Mouse (Mus musculus): ENCODE data around the gene Mtcl1.

Mtcl1 gene

DNA sequence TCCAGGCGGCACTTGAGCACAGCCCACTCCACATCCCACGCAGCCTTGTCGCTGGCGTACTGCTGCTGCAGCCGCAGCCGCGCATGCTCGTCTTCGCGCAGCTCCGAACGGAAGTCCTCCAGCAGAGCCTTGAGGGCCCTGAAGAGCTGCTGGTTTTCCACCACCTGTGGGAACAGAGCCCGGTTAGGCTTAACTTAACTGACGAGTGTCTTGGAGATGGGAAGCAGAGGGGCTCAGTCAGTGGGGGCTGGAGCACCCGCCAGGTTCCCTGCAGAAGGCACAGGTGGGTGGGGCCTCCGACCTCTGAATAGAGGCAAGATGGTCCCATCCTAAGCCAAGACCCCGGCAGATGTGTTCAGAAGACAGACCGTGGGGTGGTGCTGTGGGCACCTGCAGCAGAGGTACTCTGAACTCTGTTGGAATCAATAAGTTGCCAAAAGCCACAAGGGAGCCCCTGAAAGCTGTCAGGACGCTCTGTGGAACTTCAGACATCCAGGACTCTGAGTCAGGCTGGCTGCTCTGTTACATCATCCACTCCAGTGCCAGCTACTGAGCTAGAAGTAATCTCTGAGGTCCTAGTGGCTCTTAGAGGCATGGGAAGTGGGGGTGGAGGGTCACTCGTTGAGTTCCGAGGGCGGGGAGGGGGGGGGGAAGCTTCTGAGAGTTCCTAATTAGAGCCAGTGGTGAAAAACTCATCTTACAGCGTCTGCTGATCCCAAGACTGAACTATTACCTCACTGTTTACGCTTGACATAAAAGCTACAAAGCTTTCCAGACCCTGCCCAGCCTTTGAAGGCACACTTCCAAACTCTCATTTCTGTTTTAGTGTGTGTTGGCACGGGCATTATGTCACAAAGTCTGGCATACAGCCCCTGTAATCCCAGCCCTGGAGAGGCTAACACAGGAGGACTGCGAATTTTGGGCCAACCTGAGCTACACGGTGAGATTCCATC, 91.2 kb downstream of the Mtcl1 start:
- no peak for DNase-seq

DNA sequence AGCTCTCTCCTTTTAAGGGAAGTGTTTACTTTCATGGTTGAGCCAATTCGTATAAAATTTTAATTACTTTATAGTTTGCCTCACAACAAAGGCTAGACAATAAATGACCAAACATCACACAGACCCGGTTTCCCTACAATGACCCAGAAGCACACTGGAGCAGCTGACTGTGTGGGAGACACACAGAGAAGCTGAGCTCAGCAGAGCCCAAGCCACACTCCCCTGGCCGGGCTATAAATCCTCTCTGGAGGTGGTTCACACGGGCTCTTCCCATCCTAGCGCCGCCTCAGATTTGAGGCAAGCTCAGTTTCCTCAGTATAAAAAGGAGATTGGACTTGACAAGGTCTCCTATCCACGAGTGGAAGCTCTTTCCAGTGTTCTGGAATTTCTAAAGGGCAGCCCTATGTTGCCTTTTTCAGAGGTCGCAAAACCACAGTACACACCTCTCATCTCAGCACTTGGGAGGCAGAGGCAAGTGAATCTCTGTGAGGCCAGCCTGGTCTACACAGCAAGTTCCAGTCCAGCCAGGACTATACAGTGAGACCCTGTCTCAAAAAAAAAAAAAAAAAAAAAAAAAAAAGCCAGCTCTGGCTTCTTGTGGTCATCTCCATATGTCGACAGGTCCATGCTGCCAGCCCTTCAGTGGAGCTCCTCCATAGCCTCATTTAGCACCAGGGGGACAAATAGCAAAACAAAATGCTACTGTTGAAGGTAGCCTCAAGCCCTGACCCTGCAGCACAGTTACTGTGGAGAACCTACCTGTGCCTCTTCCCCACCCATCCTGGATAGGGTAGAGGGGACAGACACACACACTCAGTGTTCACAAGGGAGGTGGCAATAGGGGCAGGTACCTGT, 92.2 kb downstream of the Mtcl1 start:
- no peak for DNase-seq

DNA sequence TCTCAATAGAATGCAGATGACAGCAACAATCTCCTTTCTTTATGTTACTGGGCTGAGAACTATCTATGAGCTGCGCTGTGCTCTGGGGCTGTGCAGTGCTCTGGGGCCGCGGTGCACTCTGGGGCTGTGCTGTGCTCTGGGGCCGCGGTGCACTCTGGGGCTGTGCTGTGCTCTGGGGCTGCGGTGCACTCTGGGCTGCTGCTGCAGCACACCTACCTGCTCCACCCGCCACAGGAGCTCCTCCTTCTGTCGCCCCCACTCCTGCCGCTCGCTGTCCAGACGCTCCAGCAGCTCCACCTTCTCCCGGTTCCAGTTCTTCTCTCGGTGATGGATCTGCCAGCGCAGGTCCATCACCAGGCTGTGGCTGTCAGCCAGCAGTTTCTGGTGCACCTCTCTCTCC, 95.6 kb downstream of the Mtcl1 start:
- no peak for DNase-seq

DNA sequence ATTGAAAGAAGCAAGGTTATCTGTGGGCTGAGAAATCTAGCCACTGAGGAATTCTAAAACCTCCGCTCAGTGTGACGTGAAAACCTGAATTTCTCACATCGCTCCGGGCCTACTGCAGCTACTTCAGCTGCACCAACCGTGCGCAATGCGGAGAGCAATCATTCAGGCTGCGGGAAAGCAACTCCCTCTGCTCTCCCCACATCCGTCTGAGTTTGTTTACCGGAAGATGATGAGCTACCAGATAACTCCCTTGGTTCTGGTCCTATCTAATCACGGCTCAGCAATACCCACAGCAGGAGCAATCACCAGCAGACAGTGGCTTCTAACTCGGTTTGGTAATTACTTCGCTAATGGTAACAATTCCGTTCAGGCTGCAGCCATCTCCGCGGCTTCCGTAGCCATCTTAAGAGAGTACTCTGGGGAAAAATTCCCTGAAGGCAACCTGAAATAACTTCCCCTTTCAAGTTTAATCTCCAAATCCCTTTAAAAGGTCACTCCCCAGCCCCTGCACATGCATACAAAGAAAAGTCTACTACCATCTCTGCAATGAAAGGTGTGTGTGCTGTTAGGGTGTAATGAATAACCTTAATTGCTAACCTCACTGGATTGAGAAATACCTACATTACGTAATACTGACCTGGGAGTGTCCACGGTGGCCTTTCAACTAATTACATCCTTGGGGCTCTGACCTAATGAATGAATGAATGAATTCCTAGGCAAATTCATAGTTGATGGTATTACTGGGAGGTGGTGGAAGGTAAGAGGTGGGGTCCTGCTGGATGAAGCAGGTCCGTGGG, 96.5 kb downstream of the Mtcl1 start:
- no peak for DNase-seq

DNA sequence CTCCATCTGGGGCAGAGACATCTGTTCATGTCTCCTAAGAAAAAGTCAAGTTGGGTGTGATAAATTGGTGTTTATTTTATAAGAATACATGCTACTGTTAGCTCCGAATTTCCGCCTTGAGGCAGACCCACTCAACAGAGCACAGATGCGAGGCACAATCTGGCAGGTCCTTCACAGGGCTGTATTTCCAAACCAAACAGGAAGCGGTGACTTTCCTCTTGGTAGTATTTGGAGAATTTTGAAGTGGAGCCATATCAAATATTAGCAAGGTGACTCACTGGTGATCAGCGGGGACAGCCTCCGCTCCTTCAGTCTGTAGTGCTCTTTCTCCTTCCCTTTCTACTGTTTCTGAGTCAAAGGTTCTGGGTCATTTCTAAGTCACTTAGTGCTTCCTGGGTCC, 97.3 kb downstream of the Mtcl1 start:
- DNase-seq, result no peak

DNA sequence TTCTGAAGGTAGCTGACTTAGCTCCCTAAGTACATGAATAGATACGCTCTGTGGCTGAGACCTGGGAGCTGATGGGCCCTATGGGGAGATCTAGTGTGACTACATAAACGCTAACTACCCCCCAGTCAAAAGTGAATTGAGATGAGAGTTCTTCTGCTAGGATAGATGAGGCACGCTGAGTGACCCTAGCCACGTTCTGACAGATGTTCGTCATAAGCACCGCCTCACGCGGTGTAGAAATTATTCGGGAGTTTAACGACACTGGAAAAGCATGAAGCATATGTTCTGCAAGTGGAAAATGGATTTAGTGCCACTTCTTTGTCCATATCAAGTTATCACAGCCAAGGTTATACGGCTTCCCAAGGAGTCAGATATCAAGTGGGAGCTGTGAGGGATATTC, 98.9 kb downstream of the Mtcl1 start:
- DNase-seq, result no peak

DNA sequence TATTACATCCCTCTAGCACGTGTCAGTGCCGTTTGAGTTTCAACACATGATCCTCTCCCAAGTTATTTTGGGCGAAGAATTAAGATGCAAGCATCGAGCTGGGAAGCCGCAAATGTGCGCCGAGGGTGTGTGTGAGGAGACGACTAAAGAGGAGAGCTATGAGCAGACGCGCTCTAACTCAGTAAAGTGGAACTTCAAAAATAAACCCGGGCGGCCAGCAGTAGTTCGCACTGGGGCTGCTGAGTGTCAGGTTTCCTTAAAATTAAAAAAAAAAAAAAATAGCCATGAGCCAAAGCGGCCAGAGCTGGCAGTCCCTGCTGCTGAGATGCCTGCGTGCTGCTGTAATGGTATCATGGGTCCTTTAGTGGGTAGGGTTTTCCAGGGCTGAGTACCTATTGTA, 99.4 kb downstream of the Mtcl1 start:
- no peak for DNase-seq

DNA sequence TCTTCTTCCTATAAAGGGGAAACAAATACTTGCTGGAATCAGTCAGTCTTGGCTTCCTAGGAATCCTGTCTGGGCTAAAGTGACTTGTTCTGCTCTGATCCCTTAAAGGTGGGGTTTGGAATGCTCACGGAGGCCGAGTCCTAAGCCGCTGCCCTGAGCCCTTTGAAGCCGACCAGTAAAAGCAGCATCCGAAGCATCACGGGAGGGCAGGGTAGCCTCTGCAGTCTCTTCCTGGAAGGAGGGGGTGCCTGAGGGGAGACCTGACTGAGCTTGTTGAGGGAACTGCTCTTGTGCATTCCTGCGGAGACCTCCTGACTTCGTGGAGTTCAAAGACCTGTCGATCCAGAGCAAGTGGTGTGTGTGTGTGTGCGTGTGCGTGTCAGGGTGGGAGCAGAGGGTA, 103.2 kb downstream of the Mtcl1 start:
- DNase-seq, result no peak

DNA sequence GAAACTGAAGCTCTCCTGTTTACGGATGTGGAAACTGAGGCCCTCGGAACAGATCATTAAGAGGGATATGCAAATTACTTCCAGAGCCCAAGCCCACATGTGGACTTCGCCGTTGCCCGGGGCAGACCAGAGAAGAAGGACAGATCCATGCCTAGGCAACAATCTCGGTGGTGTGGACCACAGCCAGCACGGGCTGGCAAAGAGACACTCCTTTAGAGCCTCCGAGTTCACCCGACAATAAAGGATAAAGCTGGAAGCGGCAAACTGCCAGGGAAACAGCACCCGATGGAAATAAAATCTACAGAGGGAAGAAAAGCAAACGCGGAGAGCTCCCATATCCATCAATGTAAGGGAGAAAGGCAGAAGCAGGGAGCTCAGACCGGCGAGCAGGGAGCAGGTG, 103.9 kb downstream of the Mtcl1 start:
- no peak for DNase-seq

DNA sequence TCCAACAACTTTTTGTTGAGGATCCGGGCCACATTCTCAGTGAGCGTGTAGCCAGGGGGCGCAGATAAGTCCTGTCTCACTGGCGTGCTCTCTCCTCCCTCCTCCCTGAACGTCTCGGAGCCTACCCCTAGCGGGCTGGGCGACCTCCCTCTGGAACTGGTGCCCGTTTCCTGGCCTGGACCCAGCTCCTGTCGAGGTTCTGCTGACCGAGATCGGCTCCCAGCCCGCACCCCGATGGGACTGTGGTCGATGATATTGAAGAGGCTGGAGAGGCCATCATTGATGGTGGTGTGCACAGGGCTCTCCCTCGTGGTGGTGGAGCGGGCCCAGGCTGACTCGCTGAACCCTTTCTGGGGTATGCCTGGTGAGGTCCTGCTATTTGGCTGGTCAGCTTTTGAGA, 106.6 kb downstream of the Mtcl1 start:
- DNase-seq, result no peak

DNA sequence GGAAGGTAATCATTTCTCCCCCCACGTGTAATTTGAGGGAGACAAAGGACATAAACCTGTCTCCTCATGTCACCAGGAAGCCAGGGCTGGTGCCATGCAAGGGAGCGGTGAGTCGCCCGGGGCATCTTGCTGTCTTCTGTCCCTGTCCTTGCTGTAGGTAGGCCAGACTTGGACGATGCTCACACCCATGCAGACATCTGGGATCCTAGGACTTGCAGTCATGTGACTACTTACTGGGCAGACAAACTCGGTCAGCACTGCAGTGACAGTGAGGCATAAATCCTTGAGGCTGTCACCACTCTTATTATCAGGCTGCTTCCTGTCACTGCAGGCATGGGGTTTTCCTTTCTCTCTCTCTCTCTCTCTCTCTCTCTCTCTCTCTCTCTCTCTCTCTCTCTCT, 107.9 kb downstream of the Mtcl1 start:
- DNase-seq, result no peak

DNA sequence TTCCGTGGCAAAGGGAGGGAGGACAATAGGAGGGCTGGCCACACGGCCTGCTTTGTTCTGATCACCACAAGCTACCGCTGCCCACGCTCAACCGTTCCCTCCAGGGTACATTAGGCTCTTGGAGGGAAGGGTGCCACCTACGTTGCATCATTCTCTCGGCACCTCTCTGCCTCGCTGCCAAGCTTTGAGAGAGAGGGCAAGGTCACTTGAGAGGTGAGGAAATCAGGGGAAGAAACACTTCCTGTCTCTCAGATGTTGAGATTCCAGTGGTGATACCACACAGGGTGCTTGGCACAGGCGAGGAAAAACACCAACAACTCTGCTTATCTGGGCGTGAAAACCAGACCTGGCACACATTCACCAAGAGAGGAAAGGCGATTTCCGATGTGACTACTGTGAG, 108.8 kb downstream of the Mtcl1 start:
- no peak for DNase-seq

DNA sequence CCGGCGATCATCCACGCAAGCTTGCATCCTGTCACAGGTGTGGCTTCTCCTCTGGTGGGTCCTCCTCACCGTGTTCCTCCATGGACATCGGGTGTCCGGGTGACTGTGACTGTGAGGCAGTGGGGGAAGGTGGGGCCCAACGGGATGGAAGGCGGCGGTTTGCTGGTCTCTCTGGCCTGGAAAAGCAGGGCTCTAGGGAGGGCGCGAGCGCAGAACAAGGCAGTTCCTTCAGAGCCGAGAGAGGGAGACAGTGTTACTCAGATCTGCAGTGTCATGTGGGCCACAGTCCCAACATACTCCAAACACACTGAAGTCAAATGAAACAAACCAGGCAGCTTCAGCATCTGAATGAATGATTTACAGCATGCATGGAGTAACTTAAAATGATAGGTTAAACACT, 111.6 kb downstream of the Mtcl1 start:
- DNase-seq, result no peak

DNA sequence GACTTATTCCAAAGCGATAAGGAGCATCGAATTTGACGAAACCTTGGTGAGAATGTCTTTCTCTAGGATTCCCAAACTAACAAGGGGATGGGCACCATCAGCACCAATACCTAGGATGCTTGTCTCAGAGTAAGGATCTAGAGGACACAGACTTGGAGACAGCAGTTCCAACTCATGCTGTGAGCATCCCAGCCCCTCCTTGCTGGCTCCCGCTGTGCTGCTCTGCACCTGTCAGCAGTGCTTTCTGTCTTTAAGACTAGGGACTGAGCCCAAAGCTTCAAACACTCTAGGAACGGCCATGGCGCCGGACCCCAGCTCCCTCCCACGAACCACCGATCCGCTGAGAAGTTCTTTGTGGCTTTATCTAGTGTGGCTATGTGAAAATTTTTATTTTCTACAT, 114.0 kb downstream of the Mtcl1 start:
- no peak for DNase-seq

DNA sequence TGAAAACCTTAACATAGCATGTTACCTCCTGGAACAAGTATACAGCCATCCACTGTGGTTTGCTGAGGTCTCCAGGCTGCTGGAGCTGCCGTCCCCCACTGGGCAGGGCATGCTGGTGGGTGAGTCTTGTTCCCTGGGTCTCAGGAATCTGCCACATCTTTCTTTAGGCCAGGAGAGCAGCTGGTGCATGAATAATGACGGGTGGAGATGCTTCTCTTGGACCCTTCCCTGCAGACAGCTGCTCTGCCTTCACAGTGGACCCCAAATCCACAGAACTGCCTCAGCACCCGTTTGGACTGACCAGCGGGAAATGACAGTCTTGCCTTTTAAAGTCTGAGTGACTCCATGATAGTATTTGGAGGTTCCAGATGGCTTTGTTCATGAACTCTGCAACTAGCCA, 114.7 kb downstream of the Mtcl1 start:
- no peak for DNase-seq

DNA sequence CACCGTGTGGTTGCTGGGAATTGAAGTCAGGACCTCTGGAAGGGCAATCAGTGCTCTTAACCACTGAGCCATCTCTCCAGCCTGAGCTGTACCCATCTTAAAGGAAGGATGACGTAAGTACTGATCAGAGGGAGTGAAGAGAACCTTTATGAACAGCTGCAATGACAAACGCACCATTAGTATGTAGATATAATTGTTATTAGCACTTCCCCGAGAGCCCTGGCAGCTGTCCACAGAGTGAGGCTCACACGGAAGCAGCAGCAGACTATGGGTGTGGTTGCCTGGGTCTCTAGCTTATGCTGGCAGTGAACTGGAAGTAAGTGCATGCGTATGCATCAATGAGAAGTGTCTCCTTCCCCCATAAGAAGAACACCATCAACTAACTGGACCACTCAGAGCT, 118.3 kb downstream of the Mtcl1 start:
- no peak for DNase-seq

DNA sequence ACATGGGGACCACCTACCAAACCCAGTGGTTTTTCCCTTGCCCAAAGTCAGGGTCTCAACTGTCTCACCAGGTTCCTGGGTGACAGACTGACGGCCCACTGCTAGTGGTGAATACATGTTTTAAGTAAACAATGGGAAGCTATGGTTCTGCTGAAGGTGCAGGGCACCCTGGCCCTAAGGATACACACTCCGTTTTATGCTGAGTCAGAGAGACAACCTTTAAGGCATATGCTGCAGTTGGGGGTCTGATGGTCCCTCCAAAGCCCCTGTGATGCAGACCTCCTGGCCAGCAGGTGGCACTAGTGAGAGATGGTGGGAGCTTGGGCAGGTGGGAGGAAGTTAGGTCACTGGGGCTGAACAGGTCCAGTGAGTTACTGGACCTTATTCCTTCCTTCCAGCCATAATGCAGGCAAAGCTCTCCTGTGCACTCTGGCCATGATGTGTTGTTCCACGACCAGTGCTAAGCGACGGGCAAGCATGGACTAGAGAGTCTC, 123.0 kb downstream of the Mtcl1 start:
- DNase-seq, result no peak

DNA sequence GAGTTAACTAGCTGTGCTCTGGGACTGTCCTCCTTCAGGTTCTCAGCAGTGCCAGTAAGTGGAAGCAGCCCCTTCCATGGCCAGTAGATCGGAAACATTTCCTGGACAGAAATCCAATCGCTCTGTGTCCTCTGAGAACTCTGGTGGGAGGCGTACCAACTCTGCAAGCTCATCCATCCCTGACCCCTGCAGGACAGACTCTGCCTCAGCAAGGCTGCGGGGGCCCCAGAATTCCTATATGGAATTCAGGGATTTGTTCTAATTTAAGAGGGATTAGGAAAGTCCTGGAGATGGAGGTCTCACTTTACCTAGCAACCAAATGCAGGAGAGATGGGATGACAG, 123.4 kb downstream of the Mtcl1 start:
- no peak for DNase-seq

DNA sequence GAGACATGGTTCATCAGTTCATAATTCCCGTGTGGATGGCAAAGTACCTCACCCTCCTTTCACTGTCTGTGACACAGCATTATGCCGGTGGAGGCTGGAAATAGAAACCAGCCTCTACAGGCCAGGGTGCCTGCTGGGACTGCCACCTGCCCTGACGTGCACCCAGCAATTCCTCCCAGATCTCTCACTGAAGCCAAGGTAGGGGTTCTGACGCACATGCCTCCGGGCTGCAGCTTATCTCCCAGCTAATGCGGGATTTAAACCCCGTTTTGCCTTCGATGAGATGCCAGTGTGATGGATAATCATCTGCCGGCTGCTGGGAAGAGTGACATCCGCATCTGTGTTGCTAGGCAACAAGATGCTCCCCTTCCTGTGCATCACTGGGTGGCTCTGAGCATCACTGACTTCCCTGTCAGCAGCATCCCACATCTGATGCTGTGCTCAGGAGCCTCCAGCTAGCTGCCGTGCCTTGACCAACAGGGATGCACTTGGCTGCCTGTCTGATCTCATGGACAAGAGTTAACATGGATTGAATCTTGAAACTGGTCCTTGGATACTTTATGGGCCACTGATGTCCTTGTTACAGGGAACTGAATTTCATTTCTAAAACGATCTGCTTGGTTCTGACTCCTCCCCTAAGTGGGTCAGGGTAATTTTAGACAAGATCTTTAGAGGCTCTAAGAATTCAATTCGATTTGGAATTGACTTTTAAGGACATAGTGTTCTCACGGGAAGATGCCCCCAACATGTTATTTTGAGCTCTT, 123.9 kb downstream of the Mtcl1 start:
- DNase-seq, result no peak

DNA sequence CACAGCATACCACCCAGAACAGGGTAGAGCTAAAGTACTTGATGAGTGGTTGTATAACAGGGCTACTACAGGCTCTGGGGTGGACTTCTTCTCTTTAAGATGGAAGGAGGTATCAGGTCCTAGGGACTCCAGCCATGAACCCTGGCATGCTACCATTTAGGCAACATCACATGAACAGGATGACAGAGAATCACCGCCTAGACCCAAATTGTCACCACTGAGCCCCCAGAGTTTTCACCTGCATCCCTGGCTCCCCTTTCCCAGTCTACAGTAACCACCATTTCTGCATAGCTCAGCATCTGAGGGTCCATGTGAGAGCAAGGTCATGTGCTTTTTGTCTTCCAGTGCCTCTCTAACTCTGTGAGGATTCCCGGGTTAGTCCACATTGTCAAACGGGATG, 124.7 kb downstream of the Mtcl1 start:
- no peak for DNase-seq

DNA sequence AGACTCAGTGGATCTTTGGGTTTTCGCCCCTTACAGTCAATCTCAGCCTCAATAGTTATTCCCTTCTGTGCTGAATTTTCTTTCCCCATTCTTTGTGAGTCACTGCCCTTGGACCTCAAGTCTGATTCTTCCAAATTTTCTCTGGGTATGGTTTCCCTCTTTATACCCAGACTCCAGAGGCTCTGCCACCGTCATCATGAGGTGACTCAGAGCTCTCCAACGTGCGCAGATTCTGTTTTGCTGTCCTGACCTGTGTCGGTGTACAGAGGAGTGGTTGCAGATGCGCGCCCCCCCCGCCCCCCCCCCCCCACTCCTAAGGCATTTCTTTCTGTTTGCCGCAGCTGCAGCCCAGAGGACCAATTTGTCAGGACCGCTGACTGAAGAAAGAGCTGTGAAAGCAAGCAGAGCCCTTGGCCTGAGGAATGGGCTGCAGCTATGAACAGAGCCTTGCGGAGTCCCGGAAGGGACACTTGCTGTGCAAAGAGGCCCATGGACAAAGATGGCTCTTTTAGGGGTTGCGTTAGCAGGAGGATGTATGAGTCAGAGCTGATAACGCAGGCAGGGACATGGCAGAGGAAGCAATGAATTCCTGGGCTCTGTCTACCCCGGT, 126.8 kb downstream of the Mtcl1 start:
- DNase-seq, result no peak

DNA sequence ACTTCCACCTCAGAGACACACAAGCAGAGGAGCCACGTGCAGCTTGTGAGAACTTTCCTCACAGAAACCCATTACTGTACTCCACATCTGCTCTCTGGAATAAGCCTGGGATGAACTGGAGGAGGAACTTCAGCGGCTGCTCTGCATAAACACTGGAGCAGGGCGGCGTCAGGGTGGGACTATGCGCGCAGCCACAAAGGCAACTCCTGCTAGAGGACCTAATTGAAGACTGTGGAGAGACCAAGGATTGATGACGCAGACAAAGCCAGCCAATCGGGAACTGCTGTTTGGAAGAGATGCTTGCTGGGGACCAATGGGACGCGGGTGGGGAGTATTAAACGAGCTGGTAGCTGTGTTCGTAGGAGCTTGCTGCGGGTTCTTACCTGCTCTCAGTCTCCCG, 127.6 kb downstream of the Mtcl1 start:
- no peak for DNase-seq
